Mouse (Mus musculus): ENCODE measurements around the gene Sstr4.

Sstr4 gene

DNA sequence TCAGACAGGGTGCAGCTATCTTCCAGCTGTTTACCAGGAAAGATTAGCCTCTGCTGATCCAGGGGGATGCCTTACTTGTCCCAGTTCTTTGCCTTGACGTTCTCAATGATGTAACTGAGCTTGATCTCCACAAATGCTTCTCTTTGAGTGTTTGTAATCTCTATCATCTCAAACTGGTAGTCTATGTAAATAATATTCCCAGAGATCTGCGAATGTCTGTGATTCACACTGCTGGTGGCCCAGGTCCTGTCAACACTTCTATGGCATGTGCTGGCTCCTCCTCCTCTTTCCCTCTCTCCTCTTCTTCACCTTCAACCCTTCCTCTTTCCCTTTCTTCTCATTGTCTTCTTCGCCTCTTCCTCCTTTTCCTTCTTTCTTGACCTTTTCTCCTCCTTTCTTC lies 24.0 kb downstream of the Sstr4 start:
- in situ Hi-C loops (cut with MboI; ENCODE audit: low pct_unique_long_range_greater_than_20kb in 1 of 2, low sequenced_read_pairs in 2 of 2, unreplicated experiment in 1 of 2): no loop called here

DNA sequence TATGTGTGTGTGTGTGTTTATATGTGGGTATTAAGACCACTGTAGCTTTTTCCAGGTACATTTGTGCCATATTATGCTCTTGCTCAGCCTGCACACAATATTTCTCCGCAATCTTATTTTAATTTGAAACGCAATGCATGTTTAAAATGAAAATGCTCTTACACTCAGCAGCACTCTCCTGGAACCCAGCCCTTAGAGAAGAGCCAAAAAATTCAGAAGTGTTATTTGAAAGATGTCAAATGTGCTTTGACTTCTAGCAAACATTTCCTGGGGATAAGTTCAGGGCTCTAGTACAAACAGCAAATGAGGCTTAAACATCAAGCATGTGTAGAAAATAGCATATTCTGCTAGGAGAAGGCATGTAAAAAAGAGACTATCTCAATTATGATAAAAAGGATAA lies 24.6 kb downstream of the Sstr4 start:
- in situ Hi-C loops (cut with MboI; ENCODE audit: low pct_unique_long_range_greater_than_20kb in 1 of 2, low sequenced_read_pairs in 2 of 2, unreplicated experiment in 1 of 2): no loop called here

DNA sequence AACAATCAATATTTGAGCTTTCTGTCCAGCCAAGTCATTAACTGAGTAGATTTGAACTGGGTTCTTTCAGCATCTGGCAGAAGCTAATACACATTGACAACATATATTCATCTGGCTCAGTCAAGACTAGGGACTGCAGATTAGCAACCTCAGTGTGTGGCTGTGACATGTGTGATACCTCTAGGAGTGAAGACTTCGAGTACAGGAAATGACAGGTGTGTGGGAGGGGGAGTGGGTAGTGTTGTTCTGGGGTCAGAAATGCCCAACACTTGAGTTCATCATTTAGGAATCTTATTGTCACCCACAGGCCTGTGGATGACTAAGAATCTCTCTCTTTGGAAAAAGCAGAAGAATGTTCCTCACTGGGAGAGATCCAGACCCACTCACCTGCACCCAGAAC lies 26.0 kb downstream of the Sstr4 start:
- in situ Hi-C loops (cut with MboI; ENCODE audit: low pct_unique_long_range_greater_than_20kb in 1 of 2, low sequenced_read_pairs in 2 of 2, unreplicated experiment in 1 of 2): no loop called here

DNA sequence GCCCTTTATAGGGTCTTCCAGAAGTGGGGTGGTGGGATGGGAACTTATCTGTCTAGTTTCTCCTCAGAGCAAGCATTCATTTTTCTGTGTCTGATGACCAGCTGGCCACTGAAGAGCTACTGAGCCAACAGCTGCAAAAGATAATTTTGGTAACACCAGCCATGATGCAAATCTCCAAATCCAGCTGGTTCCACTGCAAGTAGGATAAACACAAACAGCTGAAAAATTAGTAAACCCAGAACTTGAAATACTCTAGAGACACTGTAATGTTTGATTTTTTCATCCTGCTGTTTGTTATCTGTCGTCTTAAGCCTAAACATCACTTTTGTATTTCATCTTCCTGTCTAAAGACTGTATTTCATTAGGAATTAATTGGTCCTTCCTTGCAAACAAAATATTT lies 26.6 kb downstream of the Sstr4 start:
- in situ Hi-C loops (cut with MboI; ENCODE audit: low pct_unique_long_range_greater_than_20kb in 1 of 2, low sequenced_read_pairs in 2 of 2, unreplicated experiment in 1 of 2): no loop called here

DNA sequence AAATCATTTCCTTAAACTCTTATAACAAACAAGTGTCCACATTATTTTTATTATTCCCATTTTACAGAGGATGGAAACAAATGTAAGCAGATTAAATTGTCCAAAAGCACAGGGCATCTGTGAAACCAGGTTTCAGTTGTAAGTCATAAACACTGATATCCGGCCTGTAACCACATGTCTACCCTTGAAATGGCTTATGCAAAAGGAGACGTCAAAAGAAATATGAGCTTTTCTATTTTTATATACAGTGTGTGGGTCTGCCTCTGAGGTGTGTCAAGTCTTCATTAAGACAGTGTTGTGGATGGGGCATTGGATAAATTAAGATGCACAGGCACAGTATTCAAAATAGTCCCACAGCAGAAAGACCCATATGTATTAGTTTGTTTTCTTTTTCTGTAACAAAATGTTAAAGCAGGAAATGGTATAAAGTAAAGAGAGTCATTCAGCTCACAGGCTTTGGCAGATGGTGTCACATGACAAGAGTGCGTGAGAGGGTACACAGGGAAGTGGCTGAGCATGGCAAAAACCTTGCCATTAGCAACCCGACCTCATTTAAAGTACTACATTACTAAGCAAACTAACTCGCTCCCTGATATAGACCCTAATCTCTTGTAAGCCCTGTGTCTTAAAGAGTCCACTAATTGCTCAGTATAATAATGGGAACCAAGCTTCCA lies 30.7 kb downstream of the Sstr4 start:
- in situ Hi-C loops (cut with MboI; ENCODE audit: low pct_unique_long_range_greater_than_20kb in 1 of 2, low sequenced_read_pairs in 2 of 2, unreplicated experiment in 1 of 2): no loop called here

DNA sequence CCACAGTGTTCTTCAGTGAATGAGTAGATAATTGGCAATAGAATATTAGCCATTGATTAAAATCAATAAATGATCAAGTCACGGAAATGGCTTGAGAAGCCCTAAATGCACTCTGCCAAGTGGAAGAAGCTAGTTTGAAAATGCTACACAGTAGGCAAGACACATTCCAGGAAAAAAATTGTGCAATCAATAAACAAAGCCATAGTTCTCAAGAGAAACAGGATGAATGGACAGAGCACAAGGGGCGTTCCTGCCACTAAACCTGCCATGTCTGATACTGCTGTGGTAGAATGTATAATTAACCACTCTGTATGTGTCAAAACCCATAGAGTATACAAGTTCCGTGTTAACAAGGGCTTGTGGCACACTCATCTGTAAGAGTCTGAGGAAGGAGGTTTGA lies 32.4 kb downstream of the Sstr4 start:
- in situ Hi-C loops (cut with MboI; ENCODE audit: low pct_unique_long_range_greater_than_20kb in 1 of 2, low sequenced_read_pairs in 2 of 2, unreplicated experiment in 1 of 2): no loop called here

DNA sequence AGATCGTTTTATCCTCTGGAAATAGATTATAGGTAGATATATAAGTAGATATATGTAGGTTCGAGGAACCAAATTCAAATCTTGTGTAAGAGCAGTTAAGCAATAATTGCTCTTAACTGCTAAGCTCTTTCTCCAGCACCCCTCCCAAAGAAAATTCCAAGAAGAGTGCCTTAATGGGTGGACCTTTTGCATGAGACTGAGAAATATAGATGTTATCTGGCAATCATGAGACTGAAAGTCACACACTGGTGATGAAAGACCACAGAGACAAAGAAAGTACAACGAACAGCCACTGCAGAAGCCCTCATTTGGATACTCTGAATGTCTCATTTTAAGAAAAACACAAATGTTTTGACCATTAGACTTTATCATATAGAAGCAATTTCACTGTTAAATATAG lies 33.4 kb downstream of the Sstr4 start:
- in situ Hi-C loops (cut with MboI; ENCODE audit: low pct_unique_long_range_greater_than_20kb in 1 of 2, low sequenced_read_pairs in 2 of 2, unreplicated experiment in 1 of 2): no loop called here

DNA sequence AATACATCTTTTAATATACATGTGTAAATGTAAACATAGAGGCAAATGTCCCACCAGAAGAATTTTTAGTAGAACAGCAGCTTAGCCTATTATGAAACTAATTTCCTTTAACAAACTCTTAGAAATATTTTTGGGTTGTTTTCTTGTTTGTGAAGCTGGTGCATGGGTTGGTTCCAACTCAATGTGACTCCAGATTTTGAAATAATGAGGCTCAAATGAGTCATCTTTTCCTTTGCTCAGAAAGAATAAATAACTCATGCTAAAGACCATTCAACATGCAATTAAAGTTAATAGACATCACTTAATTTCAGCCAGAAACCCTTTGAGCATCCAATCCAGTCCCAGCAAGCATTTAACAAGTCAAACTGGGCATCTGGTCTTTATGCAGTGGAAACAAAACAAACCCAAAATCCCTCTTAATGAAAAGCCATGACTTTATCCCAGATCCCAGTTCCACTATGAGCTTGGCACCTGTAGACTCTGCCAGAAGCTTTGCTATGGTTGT lies 33.9 kb downstream of the Sstr4 start:
- in situ Hi-C loops (cut with MboI; ENCODE audit: low pct_unique_long_range_greater_than_20kb in 1 of 2, low sequenced_read_pairs in 2 of 2, unreplicated experiment in 1 of 2): no loop called here

DNA sequence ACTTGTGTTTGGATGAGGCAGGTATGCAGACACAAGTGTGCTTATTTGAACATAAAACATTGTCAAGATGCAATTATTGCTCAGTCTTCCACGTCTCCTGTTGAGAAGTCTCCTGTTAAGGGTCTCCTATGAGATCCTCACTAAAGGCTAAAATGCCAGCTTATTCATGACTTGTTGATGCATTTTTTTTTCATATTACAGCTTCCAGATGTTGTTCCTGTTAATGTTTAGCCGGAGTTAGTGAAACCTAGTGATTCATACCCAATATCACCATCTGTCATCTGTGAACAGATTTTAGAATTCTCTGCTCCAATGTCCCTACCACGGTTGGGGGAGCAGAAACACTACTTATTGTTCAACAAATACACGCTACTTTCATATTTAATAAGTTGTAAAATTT lies 35.8 kb downstream of the Sstr4 start:
- in situ Hi-C loops (cut with MboI; ENCODE audit: low pct_unique_long_range_greater_than_20kb in 1 of 2, low sequenced_read_pairs in 2 of 2, unreplicated experiment in 1 of 2): no loop called here

DNA sequence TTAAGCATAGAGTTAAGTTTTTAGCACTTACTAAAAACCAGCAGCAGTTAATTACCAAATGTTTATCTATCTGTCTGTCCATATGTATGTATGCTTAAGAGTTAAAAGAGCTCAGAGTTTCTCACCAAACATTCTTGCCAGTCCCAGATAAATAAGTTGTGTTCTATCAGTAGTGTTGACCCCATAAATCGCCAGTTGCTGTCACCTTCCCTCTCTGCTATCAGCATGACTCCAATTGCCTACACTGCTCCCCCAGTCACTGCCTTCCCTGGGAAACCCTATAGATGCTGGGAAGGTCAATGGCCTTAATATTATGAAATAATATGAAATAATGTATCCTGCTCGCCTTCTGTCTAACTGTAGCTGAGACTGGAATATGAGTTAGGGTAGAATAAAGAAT lies 37.2 kb downstream of the Sstr4 start:
- in situ Hi-C loops (cut with MboI; ENCODE audit: low pct_unique_long_range_greater_than_20kb in 1 of 2, low sequenced_read_pairs in 2 of 2, unreplicated experiment in 1 of 2): no loop called here

DNA sequence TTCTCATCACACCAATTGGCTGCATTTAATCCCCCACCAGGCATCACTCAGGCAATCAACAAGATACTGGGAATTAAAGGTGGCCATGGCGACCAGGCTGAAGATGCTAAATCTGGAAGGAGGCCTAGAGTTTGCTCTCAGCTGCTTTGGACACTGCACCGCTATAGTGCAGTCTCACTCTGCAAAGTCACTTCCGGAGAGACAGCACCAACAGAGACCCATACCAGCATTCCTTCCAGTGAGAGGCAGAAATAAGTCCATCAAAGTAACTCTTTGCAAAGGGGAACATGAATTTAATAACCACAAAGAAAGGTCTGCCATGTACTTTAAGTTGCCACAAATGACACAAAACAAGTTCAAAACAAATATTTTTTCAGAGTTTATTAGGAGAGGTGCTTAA lies 41.1 kb downstream of the Sstr4 start:
- in situ Hi-C loops (cut with MboI; ENCODE audit: low pct_unique_long_range_greater_than_20kb in 1 of 2, low sequenced_read_pairs in 2 of 2, unreplicated experiment in 1 of 2): no loop called here

DNA sequence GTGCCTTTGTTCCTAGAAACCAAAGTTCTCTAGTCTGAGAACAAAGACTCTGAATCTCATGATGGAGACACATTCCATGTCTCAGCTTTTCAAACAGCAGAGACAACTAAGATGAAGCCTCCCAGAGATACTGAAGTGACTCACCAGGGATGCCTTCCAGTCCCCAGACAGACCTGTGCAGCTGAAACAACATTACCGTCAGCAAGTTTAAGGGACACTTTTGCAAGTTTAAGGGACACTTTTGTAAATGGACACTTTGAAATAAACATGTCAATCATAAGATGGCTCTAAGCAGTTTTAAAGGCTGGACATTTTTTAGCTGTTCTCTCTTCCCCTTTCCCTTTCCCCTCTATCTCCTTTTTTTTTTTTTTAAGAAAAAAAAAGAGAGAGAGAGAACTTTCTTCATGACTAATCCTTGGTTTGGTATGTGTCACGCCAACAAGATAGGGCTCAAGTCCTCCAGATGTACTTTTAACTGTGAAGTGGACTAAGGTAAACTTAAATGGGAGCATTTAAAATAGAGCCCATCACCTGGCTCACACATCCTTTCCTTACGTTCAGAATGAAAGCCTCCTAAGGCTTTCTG lies 44.6 kb downstream of the Sstr4 start:
- in situ Hi-C loops (cut with MboI; ENCODE audit: low pct_unique_long_range_greater_than_20kb in 1 of 2, low sequenced_read_pairs in 2 of 2, unreplicated experiment in 1 of 2): no loop called here

DNA sequence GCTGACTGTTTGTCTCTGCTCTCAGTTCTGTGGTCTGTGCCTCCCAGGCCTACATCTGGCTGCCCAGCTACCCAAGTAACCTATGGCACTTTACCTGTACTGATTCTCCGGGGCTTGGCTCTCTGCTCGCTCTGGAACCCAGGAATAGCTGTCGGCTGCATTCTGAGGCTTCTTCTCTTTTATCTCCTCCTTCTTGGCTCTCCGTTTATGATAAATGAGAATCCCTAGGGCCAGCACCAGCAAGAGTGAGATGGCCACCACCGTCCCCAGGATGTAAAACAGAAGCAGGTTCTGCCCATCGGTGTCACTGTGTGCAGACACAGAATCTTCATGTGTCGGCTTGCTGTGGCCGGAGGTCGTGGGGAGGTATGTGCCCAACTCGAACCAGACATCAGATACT lies 46.3 kb downstream of the Sstr4 start:
- in situ Hi-C loops (cut with MboI; ENCODE audit: low pct_unique_long_range_greater_than_20kb in 1 of 2, low sequenced_read_pairs in 2 of 2, unreplicated experiment in 1 of 2): no loop called here

DNA sequence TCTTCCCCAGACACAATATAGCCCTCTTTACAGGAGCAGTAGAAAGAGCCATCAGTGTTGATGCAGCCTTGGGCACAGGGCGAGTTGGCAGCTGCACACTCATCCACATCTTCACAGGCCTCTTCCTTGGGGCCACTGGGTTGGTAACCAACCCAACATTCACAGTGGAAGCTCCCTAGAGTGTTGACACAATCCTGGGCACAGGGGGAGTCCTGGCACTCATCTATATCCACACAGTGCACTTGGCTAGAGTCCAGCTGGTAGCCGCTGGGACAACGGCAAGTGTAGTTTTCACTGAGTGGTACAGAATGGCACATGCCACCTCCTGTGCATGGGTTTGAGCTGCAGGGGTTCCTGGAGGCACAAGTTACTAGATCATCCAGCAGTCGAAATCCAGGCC lies 47.0 kb downstream of the Sstr4 start:
- in situ Hi-C loops (cut with MboI; ENCODE audit: low pct_unique_long_range_greater_than_20kb in 1 of 2, low sequenced_read_pairs in 2 of 2, unreplicated experiment in 1 of 2): no loop called here

DNA sequence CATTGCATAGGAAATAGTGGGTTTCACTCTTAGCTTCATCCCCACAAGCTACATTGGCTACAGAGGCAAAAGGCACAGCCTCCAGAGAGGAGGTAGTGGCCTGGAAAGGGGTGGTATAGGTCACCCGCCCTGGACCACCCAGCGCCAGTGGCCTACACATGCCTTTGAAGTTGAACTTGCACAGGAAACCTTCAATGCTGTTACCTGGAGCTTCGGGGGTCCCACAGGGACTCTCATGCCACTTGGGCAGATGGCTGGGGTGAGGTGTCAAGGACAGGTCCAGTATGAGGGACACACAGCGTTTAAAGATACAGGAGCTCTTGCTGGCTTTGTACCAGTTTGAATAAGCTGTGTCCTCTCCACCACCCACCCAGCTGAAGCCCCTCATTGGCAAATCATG lies 47.6 kb downstream of the Sstr4 start:
- in situ Hi-C loops (cut with MboI; ENCODE audit: low pct_unique_long_range_greater_than_20kb in 1 of 2, low sequenced_read_pairs in 2 of 2, unreplicated experiment in 1 of 2): no loop called here

DNA sequence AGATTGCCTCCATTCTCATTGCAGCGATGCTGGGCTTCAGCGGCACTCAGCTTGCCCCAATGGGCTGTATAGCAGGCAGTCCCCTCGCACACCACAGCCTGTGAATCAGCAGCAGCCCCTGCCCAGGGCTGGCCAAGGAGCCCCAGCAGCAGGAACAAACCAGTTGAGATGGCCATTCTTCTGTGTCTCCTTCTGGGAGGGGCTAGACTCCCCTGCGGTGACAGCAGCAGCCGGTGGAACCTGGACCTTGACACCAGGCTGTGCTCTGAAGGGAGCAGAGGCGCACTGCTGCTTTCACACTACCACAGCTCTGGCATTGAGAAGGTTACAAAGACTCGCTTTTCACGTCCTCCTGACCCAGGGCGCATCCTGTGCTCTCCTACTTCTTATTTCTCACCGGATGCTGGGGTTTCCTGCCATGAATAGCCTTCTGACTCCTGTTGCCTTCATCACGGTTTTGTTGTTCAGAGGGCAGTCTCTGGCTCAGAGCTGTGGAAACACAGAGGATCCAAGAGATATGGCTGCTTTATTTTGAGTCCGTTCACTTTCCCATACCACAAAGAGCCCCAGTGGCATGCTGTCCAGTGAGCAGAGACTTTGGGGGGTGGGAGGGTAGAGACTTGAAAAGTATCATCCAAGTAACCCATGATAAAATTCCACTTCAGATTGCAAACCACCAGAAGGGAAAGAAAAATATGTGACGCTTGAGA lies 48.3 kb downstream of the Sstr4 start, which contains the start of gene Cd93:
TSS of gene Cd93 (minus strand) at position 315 of the 710 bp plus-strand sequence.
- in situ Hi-C loops (cut with MboI; ENCODE audit: low pct_unique_long_range_greater_than_20kb in 1 of 2, low sequenced_read_pairs in 2 of 2, unreplicated experiment in 1 of 2): no loop called here

DNA sequence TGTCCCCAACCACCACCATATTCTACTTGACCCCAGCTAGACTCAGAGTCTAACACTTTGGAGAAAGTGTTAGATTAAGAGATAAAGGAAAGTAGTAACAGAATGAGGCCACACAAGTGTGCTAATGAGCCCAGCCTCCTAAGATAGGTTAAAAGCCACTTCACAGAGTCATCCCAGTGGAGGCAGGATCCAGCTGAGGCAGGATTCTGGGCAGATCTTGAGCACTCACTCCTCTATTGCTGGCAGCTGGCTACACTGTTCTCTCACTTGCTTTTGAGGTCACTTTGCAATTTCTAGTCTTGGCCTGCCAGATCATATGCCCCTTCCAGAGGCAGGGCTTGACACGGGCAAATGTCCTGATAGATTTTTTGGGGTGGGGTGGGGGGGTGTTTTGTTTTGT lies 49.3 kb downstream of the Sstr4 start:
- in situ Hi-C loops (cut with MboI; ENCODE audit: low pct_unique_long_range_greater_than_20kb in 1 of 2, low sequenced_read_pairs in 2 of 2, unreplicated experiment in 1 of 2): no loop called here

DNA sequence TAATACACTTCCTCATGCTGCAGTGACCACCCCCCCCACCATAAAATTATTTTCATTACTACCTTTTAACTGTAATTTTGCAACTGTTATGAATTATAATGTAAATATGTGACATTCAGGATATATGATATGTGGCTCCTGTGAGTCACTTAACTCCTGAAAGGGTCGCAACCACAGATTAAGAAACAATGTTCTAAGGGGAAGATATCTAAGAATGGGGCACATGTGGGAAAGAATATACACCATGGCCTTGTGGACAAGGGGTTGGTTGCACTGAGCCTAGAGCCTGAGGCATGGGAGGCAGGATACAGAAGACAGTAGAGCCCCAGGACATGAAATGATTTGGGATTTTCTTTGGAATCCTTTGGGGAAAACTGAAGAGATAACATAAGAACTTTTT lies 50.5 kb downstream of the Sstr4 start:
- in situ Hi-C loops (cut with MboI; ENCODE audit: low pct_unique_long_range_greater_than_20kb in 1 of 2, low sequenced_read_pairs in 2 of 2, unreplicated experiment in 1 of 2): no loop called here
